Mouse (Mus musculus) gastrocnemius, adult 2 months (tissue): ENCODE measurements around the gene Dnaic2. TPM values are rescaled to one million over a fixed set of nuclear protein-coding genes. Genes with fewer than 3 reads are reported as not detected.

ENCODE experiments used
- DNase-seq: peaks from one replicate; pipeline ENCODE4 v3.0.0; 2022
- H3K27ac ChIP-seq: fragments of 200-600 bp; 2 replicates; pipeline ENCODE4 v1.8.1; 2022; ENCODE audit warnings: mild to moderate bottlenecking
- H3K4me3 ChIP-seq: fragments of 200-600 bp; 2 replicates; pipeline ENCODE4 v1.8.1; 2022; ENCODE audit warnings: mild to moderate bottlenecking, moderate library complexity
- CTCF ChIP-seq: fragments of 200-600 bp; IDR thresholded peaks from 2 replicates; pipeline ENCODE4 v1.8.1; 2022; ENCODE audit warnings: antibody characterized with exemption, mild to moderate bottlenecking, moderate library complexity
- intact Hi-C: fragments of 180-260 bp; cut with DNase I; formaldehyde crosslinking; loops from one replicate; pipeline ENCODE4 v1.15.1; 2025
- total RNA-seq, 2 experiments: library from RNA; stranded (reverse); gene quantifications; 2 replicates each; pipeline ENCODE4 v1.2.3; 2021

Gene Dnaic2
- total RNA-seq, 2 experiments from 2014 or later = 0.08 to 0.14 TPM

DNA sequence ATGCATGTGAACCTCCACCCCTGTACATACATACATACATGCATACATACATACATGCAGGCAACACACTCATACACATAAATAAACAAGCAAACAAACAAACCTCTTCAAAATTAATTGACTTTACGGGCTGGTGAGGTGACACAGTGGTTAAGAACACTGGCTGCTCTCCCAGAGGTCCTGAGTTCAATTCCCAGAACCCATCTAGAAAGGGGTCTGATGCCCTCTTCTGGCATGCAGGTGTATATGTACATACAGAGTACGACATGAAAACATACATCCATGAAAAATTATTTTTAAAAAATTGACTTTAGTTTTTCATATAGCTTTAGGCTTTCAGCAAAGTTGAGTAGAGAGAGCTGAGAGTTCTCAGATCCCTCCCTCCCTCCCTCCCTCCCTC is 8.9 kb downstream of the Dnaic2 start:
- TF ChIP-seq CTCF = no peak; the same call in 1 of the 2 replicates
- intact Hi-C loops = no loop called here

GRCm38 (mm10) chr11:114736913-114737624 is 9.9 kb downstream of the Dnaic2 start:
- intact Hi-C loops = no loop called here
- peak; percentile 71 for TF ChIP-seq CTCF
- DNase-seq = peak; percentile 56
- Histone ChIP-seq H3K4me3 (peak overlapping the region; percentile 59), H3K27ac (peak overlapping the region; percentile 67)

More for the DNA sequence above, 8.9 kb downstream of the Dnaic2 start:
- DNase-seq = no peak
- Histone ChIP-seq H3K4me3 (no peak overlapping the region), H3K27ac (no peak overlapping the region)

GRCm38 (mm10) chr11:114740598-114740997 is 13.4 kb downstream of the Dnaic2 start:
- no peak for DNase-seq
- TF ChIP-seq CTCF = no peak
- intact Hi-C loops = no loop called here
- no peak overlapping the region for H3K4me3 ChIP-seq
- H3K27ac ChIP-seq = no peak overlapping the region

GRCm38 (mm10) chr11:114741451-114741850 is 14.2 kb downstream of the Dnaic2 start:
- no peak overlapping the region for H3K4me3 ChIP-seq
- no peak for TF ChIP-seq CTCF
- no peak for DNase-seq
- intact Hi-C loops = no loop called here
- no peak overlapping the region for H3K27ac ChIP-seq

DNA sequence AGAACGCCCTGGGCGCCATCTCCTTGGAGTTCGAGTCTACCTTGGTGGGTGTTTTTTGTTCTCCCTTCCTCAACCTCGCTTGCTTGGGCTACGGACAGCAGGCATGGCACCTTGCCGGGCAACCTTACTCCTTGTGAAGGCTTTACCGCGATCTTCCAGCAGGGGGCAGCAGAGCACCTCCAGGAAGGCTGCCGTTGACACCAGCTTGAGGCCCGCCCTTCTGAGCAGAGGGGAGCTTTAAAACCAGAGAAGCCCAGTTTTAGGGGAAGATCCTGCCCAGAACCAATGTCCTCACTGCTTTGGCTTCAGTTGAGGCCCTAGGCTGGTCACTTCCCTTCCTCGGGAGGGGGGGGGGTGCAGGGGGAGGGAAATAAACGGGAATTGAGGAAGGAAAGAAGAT is 17.9 kb downstream of the Dnaic2 start:
- Histone ChIP-seq H3K4me3 (no peak overlapping the region), H3K27ac (peak overlapping the region; percentile 24; the same call in 1 of the 2 replicates)
- peak; percentile 98 for TF ChIP-seq CTCF
- intact Hi-C loops = loop anchor here (1.0 to 2.0 kb wide), 2 partner anchors 44 to 168 kb away; no protein-coding TSS in a partner anchor
- peak; percentile 92 for DNase-seq

DNA sequence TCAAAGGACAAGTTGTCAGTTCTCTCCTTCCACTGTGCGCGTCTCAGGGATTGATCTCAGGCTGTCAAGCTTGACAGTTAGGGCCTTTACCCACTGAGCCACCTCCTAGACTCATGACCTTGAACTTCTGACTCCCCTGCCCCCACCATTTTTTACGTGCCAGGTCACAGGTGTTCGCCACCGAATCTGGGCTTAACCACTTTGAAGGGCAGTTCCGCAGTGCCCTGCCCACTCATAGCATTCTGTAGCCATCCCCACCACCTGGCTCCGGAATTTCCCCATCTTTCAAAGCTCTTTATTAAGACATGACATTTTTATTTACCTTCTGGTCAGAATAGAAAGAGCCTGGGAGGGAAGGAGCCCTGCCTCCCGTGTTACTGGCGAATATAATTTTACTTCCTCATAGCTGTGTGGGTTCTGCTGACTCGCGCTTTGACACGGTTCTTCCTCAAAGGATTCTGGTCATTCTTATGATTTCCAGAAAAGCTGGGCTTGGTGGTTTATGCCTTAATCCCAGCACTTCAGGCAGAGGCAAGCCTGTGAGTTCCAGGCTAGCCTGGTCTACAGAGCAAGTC is 20.4 kb downstream of the Dnaic2 start:
- no peak for DNase-seq
- TF ChIP-seq CTCF = no peak
- intact Hi-C loops = no loop called here
- H3K27ac ChIP-seq = no peak overlapping the region
- no peak overlapping the region for H3K4me3 ChIP-seq

DNA sequence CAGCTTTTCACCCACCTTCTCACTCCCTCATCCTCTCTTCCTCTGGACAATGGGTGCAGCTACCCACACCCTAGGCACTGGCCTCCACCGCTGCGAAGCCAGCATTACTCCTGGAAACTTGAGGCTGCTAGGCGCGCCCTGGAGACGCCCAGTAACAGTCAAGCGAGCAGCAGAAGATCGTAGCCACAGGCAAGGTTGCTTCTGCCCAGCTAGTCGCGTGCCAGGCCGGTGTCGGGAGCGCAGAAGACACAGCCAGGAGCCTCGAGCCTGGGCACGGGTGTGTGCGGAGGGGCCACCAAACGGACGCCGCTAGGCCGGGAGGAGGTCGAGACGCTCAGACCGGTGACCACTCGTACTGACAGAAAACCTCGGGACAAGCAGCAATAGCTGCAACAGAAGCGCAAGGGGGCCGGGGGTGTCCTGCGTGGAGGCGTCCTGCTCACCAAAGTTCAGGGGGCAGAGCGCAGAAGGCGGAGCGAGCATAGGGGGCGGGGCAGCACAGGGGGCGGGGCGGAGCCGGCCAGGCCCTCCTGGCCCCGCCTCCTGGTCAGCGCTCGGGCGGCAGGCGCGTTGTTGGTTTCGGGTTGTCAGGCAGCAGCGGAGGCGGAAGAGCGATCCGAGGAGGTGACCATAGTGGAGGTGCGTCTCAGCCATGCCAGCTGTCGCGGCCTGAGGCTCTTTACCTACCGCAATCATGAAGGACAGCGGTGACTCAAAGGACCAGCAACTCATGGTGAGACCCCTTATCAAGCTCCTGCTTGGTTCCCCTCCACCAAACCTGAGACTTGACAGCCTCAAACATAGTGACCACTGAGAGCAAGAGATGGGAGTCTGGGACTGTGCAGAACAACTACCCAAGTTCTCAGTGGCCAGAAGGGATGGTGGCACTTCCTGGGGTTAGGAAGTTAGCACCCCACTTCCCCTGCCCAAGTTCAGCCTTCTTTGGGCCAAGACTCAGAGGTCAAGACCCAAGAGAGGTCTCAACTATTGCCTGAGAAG is 37.9 kb downstream of the Dnaic2 start, which contains the start of gene Kif19a:
TSS of gene Kif19a (plus strand) at position 569 of the 999 bp plus-strand sequence.
- Histone ChIP-seq H3K27ac (peak within 1 kb of the TSS; percentile 84), H3K4me3 (peak within 1 kb of the TSS; percentile 78)
- intact Hi-C loops = no loop called here
- no peak for TF ChIP-seq CTCF
- peak; percentile 85 for DNase-seq

- intact Hi-C loops = no loop called here
- Histone ChIP-seq H3K4me3 (no peak overlapping the region), H3K27ac (no peak overlapping the region)
- no peak for TF ChIP-seq CTCF
- DNase-seq = no peak
Measured at GRCm38 (mm10) chr11:114769911-114770310, 42.7 kb downstream of the Dnaic2 start.

- Histone ChIP-seq H3K27ac (no peak overlapping the region), H3K4me3 (no peak overlapping the region)
- TF ChIP-seq CTCF = no peak
- no peak for DNase-seq
- intact Hi-C loops = no loop called here
Measured at GRCm38 (mm10) chr11:114771896-114772295, 44.7 kb downstream of the Dnaic2 start.

DNA sequence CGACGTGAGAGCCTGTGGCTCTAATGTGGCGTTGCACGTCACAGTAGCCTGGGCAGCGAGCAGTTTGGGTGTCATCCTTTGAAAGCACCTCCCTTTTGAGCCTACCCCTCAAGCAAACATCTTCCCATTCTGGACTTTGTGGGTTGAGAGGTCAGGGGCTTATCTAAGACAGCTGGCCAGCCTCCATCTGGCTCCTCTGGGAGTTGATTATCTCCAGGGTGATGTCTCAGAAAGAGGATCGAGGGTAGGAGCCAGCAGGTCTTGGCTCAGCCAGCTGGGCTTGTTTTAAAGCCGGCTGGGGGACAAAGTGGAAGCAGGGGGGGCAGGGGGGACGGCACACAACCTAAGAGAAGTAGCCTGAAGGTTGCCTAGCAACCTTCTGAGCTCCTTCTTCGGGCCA is 52.9 kb downstream of the Dnaic2 start:
- no peak for DNase-seq
- Histone ChIP-seq H3K27ac (no peak overlapping the region), H3K4me3 (no peak overlapping the region)
- intact Hi-C loops = no loop called here
- no peak for TF ChIP-seq CTCF

- H3K27ac ChIP-seq = no peak overlapping the region
- no peak for DNase-seq
- no peak overlapping the region for H3K4me3 ChIP-seq
- intact Hi-C loops = no loop called here
- no peak for TF ChIP-seq CTCF
Measured at GRCm38 (mm10) chr11:114785892-114786291, 58.7 kb downstream of the Dnaic2 start.

DNA sequence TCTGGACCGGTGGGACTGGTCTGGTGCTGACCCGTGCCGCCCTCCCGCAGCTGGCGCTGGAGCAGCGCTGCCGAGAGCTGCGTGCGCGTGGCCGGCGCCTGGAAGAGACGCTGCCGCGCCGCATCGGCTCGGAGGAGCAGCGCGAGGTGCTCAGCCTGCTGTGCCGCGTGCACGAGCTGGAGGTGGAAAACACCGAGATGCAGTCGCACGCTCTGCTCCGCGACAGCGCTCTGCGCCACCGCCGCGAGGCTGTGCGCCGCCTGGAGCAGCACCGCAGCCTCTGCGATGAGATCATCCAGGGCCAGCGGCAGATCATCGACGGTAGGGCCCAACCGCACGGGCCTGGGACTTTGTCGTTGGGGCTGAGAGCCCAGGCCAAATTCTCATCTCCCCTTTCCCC is 59.1 kb downstream of the Dnaic2 start:
- DNase-seq = no peak
- H3K4me3 ChIP-seq = peak overlapping the region; percentile 43
- H3K27ac ChIP-seq = no peak overlapping the region
- intact Hi-C loops = no loop called here
- TF ChIP-seq CTCF = no peak
